Mouse (Mus musculus) urinary bladder, postnatal 36 days (tissue): ENCODE data around the gene St6galnac5.

Experiments
- DNase-seq, 2 experiments: peaks; one replicate each; pipeline ENCODE4 v3.0.0; 2022; ENCODE audit warnings: low spot score in 2 of 2, mixed read lengths in 1 of 2

St6galnac5 gene

GRCm38 (mm10) chr3:152950914-152951313 lies 31.1 kb downstream of the St6galnac5 start:
- DNase-seq = no peak

GRCm38 (mm10) chr3:152950299-152950698 lies 31.7 kb downstream of the St6galnac5 start:
- DNase-seq = no peak

GRCm38 (mm10) chr3:152949233-152949777 lies 32.7 kb downstream of the St6galnac5 start:
- no peak for DNase-seq

GRCm38 (mm10) chr3:152948556-152948955 lies 33.5 kb downstream of the St6galnac5 start:
- DNase-seq = no peak

- DNase-seq = no peak
Observed at GRCm38 (mm10) chr3:152947031-152947640, 34.9 kb downstream of the St6galnac5 start.

GRCm38 (mm10) chr3:152944766-152945165 lies 37.3 kb downstream of the St6galnac5 start:
- no peak for DNase-seq

GRCm38 (mm10) chr3:152942985-152943384 lies 39.1 kb downstream of the St6galnac5 start:
- no peak for DNase-seq

- no peak for DNase-seq
Observed at GRCm38 (mm10) chr3:152941671-152942070, 40.4 kb downstream of the St6galnac5 start.

GRCm38 (mm10) chr3:152936313-152936712 lies 45.7 kb downstream of the St6galnac5 start:
- no peak for DNase-seq

GRCm38 (mm10) chr3:152933737-152934136 lies 48.3 kb downstream of the St6galnac5 start:
- DNase-seq = no peak

GRCm38 (mm10) chr3:152932544-152932943 lies 49.5 kb downstream of the St6galnac5 start:
- DNase-seq = no peak

GRCm38 (mm10) chr3:152932096-152932495 lies 50.0 kb downstream of the St6galnac5 start:
- DNase-seq = no peak

GRCm38 (mm10) chr3:152931354-152931753 lies 50.7 kb downstream of the St6galnac5 start:
- DNase-seq = no peak

- DNase-seq = no peak
Observed at GRCm38 (mm10) chr3:152929788-152930281, 52.2 kb downstream of the St6galnac5 start.

- DNase-seq = no peak
Observed at GRCm38 (mm10) chr3:152929256-152929787, 52.7 kb downstream of the St6galnac5 start.

GRCm38 (mm10) chr3:152928287-152928975 lies 53.6 kb downstream of the St6galnac5 start:
- DNase-seq = no peak

GRCm38 (mm10) chr3:152926166-152926565 lies 55.9 kb downstream of the St6galnac5 start:
- DNase-seq = no peak

- DNase-seq = no peak
Observed at GRCm38 (mm10) chr3:152925364-152925763, 56.7 kb downstream of the St6galnac5 start.

- DNase-seq = no peak
Observed at GRCm38 (mm10) chr3:152923530-152923929, 58.5 kb downstream of the St6galnac5 start.

GRCm38 (mm10) chr3:152920365-152920764 lies 61.7 kb downstream of the St6galnac5 start:
- DNase-seq = no peak

- no peak for DNase-seq
Observed at GRCm38 (mm10) chr3:152919101-152919500, 62.9 kb downstream of the St6galnac5 start.

GRCm38 (mm10) chr3:152917579-152917978 lies 64.5 kb downstream of the St6galnac5 start:
- DNase-seq = no peak

- no peak for DNase-seq
Observed at GRCm38 (mm10) chr3:152914376-152914775, 67.7 kb downstream of the St6galnac5 start.
